Mouse (Mus musculus): ENCODE data around the gene Elof1. TPM values are rescaled to one million over a fixed set of nuclear protein-coding genes. Genes with fewer than 3 reads are reported as not detected.
"Not testable (repeated sequence)": the region's sequence is repeated elsewhere in the genome, so short reads cannot be mapped to it uniquely, and the experiment has no call there.

The Elof1 gene
- total RNA-seq (2021), result 10 to 100 TPM; 73.9 to 90.9 TPM
- 157 and 159 TPM in 2 replicates for polyA plus RNA-seq (2012; rRNA removed)
- long read RNA-seq, transcript Elof1-201 (3 exons, 888 nt), result major isoform, 76 of 99 reads
- long read RNA-seq, transcript Elof1-204 (3 exons, 567 nt), result minor isoform, 11 of 99 reads
- long read RNA-seq, partial matches to known transcripts, result 0 of 99 reads
- long read RNA-seq, other reads (novel, unspliced or antisense), result 4 of 99 reads

GRCm38 (mm10) chr9:22116740-22117426, at the start of gene Elof1:
TSS of gene Elof1 (minus strand) at chr9:22117172.
- peak; percentile 95 for DNase-seq

GRCm38 (mm10) chr9:22166686-22167085, 49.7 kb upstream of the Elof1 start:
- no peak for DNase-seq

- DNase-seq, result no peak
These were observed 49.0 kb upstream of the Elof1 start for GRCm38 (mm10) chr9:22165964-22166363.

GRCm38 (mm10) chr9:22164711-22165668, 48.0 kb upstream of the Elof1 start:
- peak; percentile 71 for DNase-seq

GRCm38 (mm10) chr9:22162912-22163311, 45.9 kb upstream of the Elof1 start:
- no peak for DNase-seq

- no peak for DNase-seq
These were observed 45.3 kb upstream of the Elof1 start for GRCm38 (mm10) chr9:22162305-22162704.

GRCm38 (mm10) chr9:22161299-22161698, 44.3 kb upstream of the Elof1 start:
- no peak for DNase-seq

GRCm38 (mm10) chr9:22157516-22158265, 40.7 kb upstream of the Elof1 start:
- no peak for DNase-seq

GRCm38 (mm10) chr9:22156497-22157245, 39.7 kb upstream of the Elof1 start, which contains the start of gene Pigyl:
TSS of gene Pigyl (plus strand) at chr9:22156846.
- DNase-seq, result peak; percentile 99

GRCm38 (mm10) chr9:22155614-22156013, 38.6 kb upstream of the Elof1 start:
- peak; percentile 56 for DNase-seq

- DNase-seq, result no peak
These were observed 36.8 kb upstream of the Elof1 start for GRCm38 (mm10) chr9:22153810-22154209.

GRCm38 (mm10) chr9:22150946-22151345, 34.0 kb upstream of the Elof1 start:
- no peak for DNase-seq

GRCm38 (mm10) chr9:22150249-22150693, 33.3 kb upstream of the Elof1 start:
- not testable (repeated sequence) for DNase-seq

- no peak for DNase-seq
These were observed 32.7 kb upstream of the Elof1 start for GRCm38 (mm10) chr9:22149426-22150248.

- DNase-seq, result no peak
These were observed 27.5 kb upstream of the Elof1 start for GRCm38 (mm10) chr9:22144304-22144965.

GRCm38 (mm10) chr9:22143108-22144037, 26.4 kb upstream of the Elof1 start:
- DNase-seq, result peak; percentile 87

GRCm38 (mm10) chr9:22139746-22140145, 22.8 kb upstream of the Elof1 start:
- no peak for DNase-seq

GRCm38 (mm10) chr9:22138480-22138879, 21.5 kb upstream of the Elof1 start:
- DNase-seq, result no peak

All from adrenal gland, adult 2 months (tissue).